Mouse (Mus musculus) CD4-positive helper T cell, adult 2 months (primary cell): ENCODE measurements around the gene Mta2.

Experiments used
- DNase-seq: peaks from one replicate; pipeline ENCODE4 v3.0.0-alpha.2; 2012; ENCODE audit warnings: low read depth, missing footprints, low spot score

Gene Mta2

GRCm38 (mm10) chr19:8929224-8930088, 12.2 kb upstream of the Mta2 start, which contains the start of the genes Rom1 and Eml3:
Rom1 (minus strand) TSS chr19:8929356.
Eml3 (plus strand) TSS chr19:8929552.
- peak; percentile 85 for DNase-seq

- no peak for DNase-seq
Measured at GRCm38 (mm10) chr19:8930117-8930516, 11.6 kb upstream of the Mta2 start.

- DNase-seq: no peak
Measured at GRCm38 (mm10) chr19:8930771-8931170, 10.9 kb upstream of the Mta2 start.

- no peak for DNase-seq
Measured at GRCm38 (mm10) chr19:8936736-8937135, 4.9 kb upstream of the Mta2 start.

GRCm38 (mm10) chr19:8940526-8941133, 1.0 kb upstream of the Mta2 start:
- DNase-seq: no peak

- no peak for DNase-seq
Measured at GRCm38 (mm10) chr19:8941136-8941514, 550 bp upstream of the Mta2 start.

GRCm38 (mm10) chr19:8942276-8942964, 745 bp downstream of the Mta2 start:
- DNase-seq: peak; percentile 81

GRCm38 (mm10) chr19:8943047-8943446, 1.4 kb downstream of the Mta2 start:
- DNase-seq: no peak

GRCm38 (mm10) chr19:8944062-8944461, 2.4 kb downstream of the Mta2 start:
- DNase-seq: peak; percentile 30

GRCm38 (mm10) chr19:8944750-8945149, 3.1 kb downstream of the Mta2 start:
- DNase-seq: peak; percentile 74

- no peak for DNase-seq
Measured at GRCm38 (mm10) chr19:8945251-8945650, 3.6 kb downstream of the Mta2 start.

GRCm38 (mm10) chr19:8946929-8947328, 5.3 kb downstream of the Mta2 start:
- DNase-seq: no peak

- DNase-seq: no peak
Measured at GRCm38 (mm10) chr19:8950190-8950589, 8.5 kb downstream of the Mta2 start.

- DNase-seq: no peak
Measured at GRCm38 (mm10) chr19:8952241-8952640, 10.6 kb downstream of the Mta2 start.

GRCm38 (mm10) chr19:8953135-8954039, 11.7 kb downstream of the Mta2 start, which contains the start of gene Tut1:
Tut1 (plus strand) TSS chr19:8953847.
- peak; percentile 98 for DNase-seq

- DNase-seq: peak; percentile 38
Measured at GRCm38 (mm10) chr19:8954171-8954570, 12.5 kb downstream of the Mta2 start.

GRCm38 (mm10) chr19:8962256-8962655, 20.6 kb downstream of the Mta2 start:
- DNase-seq: no peak

GRCm38 (mm10) chr19:8965075-8965474, 23.4 kb downstream of the Mta2 start:
- no peak for DNase-seq

- no peak for DNase-seq
Measured at GRCm38 (mm10) chr19:8965771-8966170, 24.1 kb downstream of the Mta2 start.

GRCm38 (mm10) chr19:8966198-8966589, 24.5 kb downstream of the Mta2 start:
- DNase-seq: no peak
